Mouse (Mus musculus) testis, adult 2 months (tissue): ENCODE measurements around the gene Gm39566. TPM values are rescaled to one million over a fixed set of nuclear protein-coding genes. Genes with fewer than 3 reads are reported as not detected.

Experiments
- H3K27ac ChIP-seq: fragments of 200-500 bp; 2 replicates; pipeline ENCODE4 v1.5.1; 2012; ENCODE audit warnings: low read depth, low read length; ENCODE audit not compliant: control insufficient read depth, insufficient read depth
- H3K27me3 ChIP-seq: fragments of 200-500 bp; 2 replicates; pipeline ENCODE4 v1.6.1; 2012; ENCODE audit warnings: mild to moderate bottlenecking, low read length, moderate library complexity; ENCODE audit not compliant: control insufficient read depth, insufficient read depth
- H3K36me3 ChIP-seq: fragments of 200-500 bp; 2 replicates; pipeline ENCODE4 v1.6.1; 2012; ENCODE audit warnings: mild to moderate bottlenecking, low read length; ENCODE audit not compliant: control insufficient read depth, insufficient read depth
- H3K4me1 ChIP-seq: fragments of 200-500 bp; 2 replicates; pipeline ENCODE4 v1.6.1; 2012; ENCODE audit warnings: low read length; ENCODE audit not compliant: control insufficient read depth, insufficient read depth
- H3K4me3 ChIP-seq: fragments of 200-500 bp; 2 replicates; pipeline ENCODE4 v1.5.1; 2012; ENCODE audit warnings: low read depth, mild to moderate bottlenecking, low read length, moderate library complexity, mixed read lengths; ENCODE audit not compliant: control insufficient read depth
- CTCF ChIP-seq: fragments of 200-500 bp; IDR thresholded peaks from 2 replicates; pipeline ENCODE4 v1.5.1; 2012; ENCODE audit warnings: low read depth, mild to moderate bottlenecking, inconsistent platforms, low read length, moderate library complexity; ENCODE audit not compliant: control insufficient read depth, insufficient read depth, insufficient replicate concordance
- POLR2A ChIP-seq: fragments of 200-500 bp; IDR thresholded peaks from 2 replicates; pipeline ENCODE4 v1.6.1; 2012; ENCODE audit warnings: low read depth, mild to moderate bottlenecking, inconsistent platforms, low read length, moderate library complexity; ENCODE audit not compliant: control insufficient read depth
- polyA plus RNA-seq: library from polyadenylated mRNA; depleted of rRNA; stranded (reverse); fragments of >200 nt; gene quantifications from 2 replicates; pipeline ENCODE4 v1.2.3, GENCODE M21; 2012

The Gm39566 gene
- polyA plus RNA-seq, 1 experiment: 193 TPM

DNA sequence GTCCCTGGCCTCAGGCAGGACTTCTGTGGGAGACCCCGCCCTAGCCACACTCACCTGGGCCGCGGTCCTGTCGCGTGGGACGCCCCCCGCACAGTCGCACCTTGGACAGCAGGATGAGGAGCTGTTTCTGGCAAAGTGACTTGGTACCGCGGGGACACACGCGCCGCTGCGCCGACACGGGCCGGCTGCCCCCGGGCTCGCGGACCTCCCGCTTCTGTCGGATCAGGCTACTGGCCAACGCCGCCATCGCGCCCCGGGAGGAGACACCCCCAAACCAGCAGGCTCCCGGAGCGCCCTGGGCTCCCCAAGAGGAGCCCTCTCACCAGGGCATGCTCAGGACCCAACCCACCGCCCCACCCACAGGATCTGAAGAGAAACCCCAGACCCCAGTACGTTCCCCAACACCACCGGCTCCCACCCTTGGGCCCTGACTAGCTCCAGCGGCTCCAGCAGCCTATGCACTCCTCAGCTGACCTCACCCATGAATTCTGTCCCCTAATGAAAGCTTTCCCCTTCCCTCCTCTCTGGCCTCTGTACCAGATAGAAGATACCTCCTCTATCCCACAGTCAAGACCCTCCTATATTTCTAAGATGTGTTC is 13.6 kb downstream of the Gm39566 start, which contains the start of gene Fgf11:
Gene Fgf11 (minus strand): TSS at position 479 of the 599 bp plus-strand sequence.
- Histone ChIP-seq H3K27ac (no peak within 1 kb of the TSS), H3K4me1 (peaks cover 46% of the 10 kb centered on the region), H3K36me3 (no peaks in the 10 kb centered on the region), H3K4me3 (peak within 1 kb of the TSS; percentile 86), H3K27me3 (no peaks in the 10 kb centered on the region)
- TF ChIP-seq CTCF: no peak

DNA sequence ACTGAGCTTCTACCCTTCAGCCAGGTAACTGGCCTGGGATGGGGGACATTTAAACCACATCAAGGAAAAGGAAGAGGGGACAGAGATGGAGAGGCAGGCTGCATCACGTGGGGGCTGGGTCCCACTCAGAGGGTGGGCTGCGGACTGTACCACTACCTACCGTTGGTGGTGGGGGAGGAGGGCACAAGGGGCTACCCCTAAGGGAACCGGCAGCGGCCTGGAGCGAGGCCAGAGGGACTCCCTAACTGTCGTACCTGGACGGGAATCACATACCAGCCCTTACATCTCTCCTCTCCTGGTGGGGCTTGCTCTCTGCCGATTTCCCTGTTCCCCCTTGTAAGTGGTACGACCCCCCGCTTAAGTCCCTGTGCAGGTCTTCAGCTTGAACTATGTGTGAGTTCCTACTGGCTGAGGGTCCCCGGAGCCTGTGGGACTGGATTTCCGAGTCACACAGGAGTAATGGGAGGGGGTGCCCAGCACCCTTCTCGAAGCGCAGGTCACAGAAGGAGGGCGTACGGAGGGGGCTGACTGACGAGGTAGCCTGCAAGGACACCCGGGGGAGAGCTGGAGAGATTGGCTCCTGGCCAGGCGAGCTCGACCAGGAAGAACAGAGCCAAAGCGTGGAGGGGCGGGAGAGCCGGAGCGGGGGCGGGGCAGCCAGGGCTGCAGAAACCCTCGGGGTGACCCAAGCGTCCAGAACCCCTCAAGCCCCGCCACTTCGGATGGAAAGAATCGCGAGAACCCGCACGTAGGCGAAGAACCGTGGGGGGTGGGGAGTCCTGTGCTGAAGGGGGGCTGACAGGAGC is 14.5 kb downstream of the Gm39566 start:
- H3K4me1 ChIP-seq: peaks cover 47% of the 10 kb centered on the region
- no peaks in the 10 kb centered on the region for H3K36me3 ChIP-seq
- peak overlapping the region; percentile 86 for H3K4me3 ChIP-seq
- no peaks in the 10 kb centered on the region for H3K27me3 ChIP-seq
- TF ChIP-seq POLR2A: no peak
- no peak for TF ChIP-seq CTCF
- no peak overlapping the region for H3K27ac ChIP-seq

DNA sequence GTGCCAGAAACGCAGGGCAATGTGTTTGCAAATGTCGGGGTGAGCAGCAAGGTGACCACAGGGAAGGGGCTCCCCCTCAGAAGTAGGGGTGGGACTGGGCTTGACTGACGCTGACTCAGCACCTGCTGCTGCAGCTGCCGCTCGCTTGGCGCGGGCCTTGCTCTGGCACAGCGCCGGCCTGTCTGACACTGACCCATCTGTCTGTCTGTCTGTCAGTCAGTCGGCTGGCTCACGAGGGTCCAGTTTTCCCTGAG is 15.0 kb downstream of the Gm39566 start:
- H3K27ac ChIP-seq: no peak overlapping the region
- H3K36me3 ChIP-seq: no peaks in the 10 kb centered on the region
- H3K27me3 ChIP-seq: no peaks in the 10 kb centered on the region
- H3K4me3 ChIP-seq: peak overlapping the region; percentile 86
- TF ChIP-seq POLR2A (no peak), CTCF (no peak)
- H3K4me1 ChIP-seq: peaks cover 46% of the 10 kb centered on the region

DNA sequence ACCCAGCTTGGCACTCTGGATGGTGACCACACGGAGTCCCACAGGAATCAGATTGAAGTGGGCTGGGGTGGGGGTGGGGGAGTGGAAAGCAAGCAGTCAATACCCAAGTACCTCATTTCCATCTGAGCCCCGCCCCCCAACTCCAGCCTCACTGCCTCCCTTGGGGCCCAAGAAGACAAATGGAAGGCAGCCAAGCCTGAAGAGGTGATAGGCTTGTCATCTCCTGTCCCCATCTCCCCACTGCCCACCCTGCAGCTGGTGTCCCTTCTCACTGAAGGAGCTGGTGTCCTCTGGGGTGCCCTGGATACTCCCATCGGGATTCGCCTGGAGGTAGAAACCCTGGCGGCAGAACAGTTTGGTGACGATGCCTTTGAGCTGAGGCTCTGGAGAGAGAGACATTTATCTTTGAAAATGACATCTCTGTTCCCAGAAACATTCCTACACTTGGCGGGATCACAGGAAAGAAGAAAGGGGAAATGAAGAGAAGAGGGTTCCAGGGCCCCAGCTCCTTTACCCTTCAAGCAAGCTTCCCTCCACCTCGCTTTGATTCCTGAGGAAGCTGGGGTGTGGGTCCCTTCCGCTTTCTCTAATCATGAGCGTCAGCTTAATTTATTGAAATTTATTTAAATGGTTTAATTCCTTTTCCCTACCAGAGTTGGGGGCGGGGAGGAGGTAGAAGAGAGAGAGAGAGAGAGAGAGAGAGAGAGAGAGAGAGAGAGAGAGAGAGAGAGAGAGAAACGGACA is 15.5 kb downstream of the Gm39566 start:
- Histone ChIP-seq H3K4me3 (no peak overlapping the region), H3K4me1 (peaks cover 41% of the 10 kb centered on the region), H3K27ac (no peak overlapping the region), H3K27me3 (no peaks in the 10 kb centered on the region), H3K36me3 (no peaks in the 10 kb centered on the region)
- TF ChIP-seq POLR2A (no peak), CTCF (no peak)

DNA sequence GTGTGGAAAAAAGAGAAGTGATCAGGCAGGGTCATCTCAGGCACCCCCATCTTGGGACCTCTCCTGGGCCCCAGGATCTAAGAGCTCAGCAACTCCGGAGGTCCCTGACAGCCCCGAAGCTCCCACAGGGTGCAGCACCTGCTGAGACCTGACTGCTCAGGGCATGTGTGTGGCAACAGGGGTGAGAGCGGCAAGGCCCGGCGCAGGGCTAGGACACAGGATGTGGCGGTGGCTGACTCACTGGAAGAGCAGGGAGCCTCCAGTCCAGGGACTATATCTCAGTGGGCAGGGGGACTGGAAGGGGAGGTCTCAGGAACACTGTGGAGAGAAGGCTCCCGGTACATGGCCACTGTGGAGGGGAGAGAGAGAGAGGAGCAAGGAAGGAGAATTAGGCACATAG is 17.2 kb downstream of the Gm39566 start:
- Histone ChIP-seq H3K4me3 (no peak overlapping the region), H3K4me1 (peaks cover 26% of the 10 kb centered on the region), H3K36me3 (no peaks in the 10 kb centered on the region), H3K27me3 (no peaks in the 10 kb centered on the region), H3K27ac (no peak overlapping the region)
- TF ChIP-seq CTCF (no peak), POLR2A (no peak)

DNA sequence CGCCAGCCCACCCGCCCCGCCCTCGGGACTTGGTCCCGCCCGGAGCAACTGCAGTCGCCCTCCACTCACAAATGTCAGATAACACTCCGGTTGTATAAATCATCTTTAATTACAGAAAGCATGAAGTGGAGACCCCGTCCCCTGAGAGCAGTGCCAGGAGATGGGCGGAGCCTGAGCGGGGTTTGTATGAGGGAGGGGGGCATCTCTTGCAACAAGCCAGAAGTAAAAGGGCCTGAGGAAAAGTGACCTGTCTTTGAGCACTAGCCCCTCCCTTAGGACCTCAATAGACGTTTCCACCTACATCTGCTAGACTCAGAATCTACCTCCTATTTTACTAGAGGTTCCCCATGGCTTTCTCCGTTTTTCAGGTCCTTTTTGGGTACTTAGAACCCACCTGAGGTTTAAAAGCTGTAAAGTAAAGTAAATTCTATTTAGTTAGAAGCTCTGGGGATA is 19.1 kb downstream of the Gm39566 start:
- no peak for TF ChIP-seq CTCF
- TF ChIP-seq POLR2A: no peak
- Histone ChIP-seq H3K4me3 (peak overlapping the region; percentile 84; the same call in 1 of the 2 replicates), H3K27me3 (no peaks in the 10 kb centered on the region), H3K4me1 (peaks cover 12% of the 10 kb centered on the region), H3K36me3 (no peaks in the 10 kb centered on the region), H3K27ac (no peak overlapping the region)

DNA sequence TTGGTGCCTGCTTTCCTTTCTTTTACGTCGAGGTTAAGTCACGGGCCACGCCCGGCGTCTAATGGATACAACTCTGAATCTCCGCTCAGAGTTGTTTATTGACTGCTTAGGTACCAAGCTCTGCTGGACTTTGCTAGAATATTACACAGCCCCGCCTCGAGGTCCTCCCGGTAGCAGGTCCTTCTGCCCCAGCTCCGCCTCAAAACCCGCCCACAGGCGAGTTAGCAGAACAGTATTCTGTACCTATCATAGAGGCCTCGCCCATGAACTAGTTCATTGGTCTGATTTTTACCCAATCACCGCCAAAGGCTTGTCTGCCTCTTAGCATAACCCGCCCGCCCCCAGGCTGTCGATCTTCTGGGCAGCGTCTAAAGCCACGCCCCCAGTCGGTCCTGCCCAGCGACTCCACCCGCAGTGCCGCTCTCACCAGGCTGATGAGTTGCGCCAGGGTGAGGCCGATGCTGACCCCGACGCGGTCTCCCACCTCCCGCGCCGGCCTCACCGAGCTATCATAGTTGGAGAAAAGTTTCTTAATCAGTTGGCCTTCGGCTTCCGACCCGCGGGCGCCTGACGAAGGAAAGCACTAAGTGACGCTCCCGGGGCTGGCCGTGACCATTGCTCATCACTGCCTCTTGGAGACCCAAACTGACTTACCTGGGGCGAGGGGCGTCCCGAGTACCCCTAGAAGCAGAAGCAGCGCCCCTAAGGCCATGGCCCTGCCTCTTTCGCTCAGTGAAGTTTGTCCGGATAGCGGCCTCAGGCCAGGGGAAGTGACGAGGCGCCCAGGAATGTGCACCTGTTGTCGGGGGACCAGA is 19.7 kb downstream of the Gm39566 start, which contains the start of gene Chrnb1:
Gene Chrnb1 (minus strand): TSS at position 776 of the 815 bp plus-strand sequence.
- no peaks in the 10 kb centered on the region for H3K27me3 ChIP-seq

More for the DNA sequence above, 19.7 kb downstream of the Gm39566 start, which contains the start of gene Chrnb1:
- TF ChIP-seq POLR2A (peak; percentile 37), CTCF (no peak)
- Histone ChIP-seq H3K4me3 (peak within 1 kb of the TSS; percentile 84), H3K27ac (peak within 1 kb of the TSS; percentile 49; the same call in 1 of the 2 replicates), H3K36me3 (no peaks in the 10 kb centered on the region), H3K4me1 (peaks cover 8% of the 10 kb centered on the region)
